Mouse (Mus musculus): ENCODE data around the gene Ctdspl2. TPM values are rescaled to one million over a fixed set of nuclear protein-coding genes. Genes with fewer than 3 reads are reported as not detected.

Ctdspl2 gene
- polyA plus RNA-seq, 1 experiment from 2014 or later, result 40.8 TPM

- Histone ChIP-seq H3K9me3 (replicated peaks; ENCODE audit: control insufficient read depth, low read length) (no peaks in the 10 kb centered on the region), H3K9ac (ENCODE audit: low read depth, low read length) (peak overlapping the region; percentile 95), H3K4me3 (ENCODE audit: low read depth, low read length) (peak overlapping the region; percentile 80), H3K4me2 (peak overlapping the region; percentile 87), H3K27me3 (ENCODE audit: control insufficient read depth, insufficient read depth, low read length) (no peaks in the 10 kb centered on the region), H3K27ac (ENCODE audit: low read depth, low read length) (peak overlapping the region; percentile 91), H3K4me1 (ENCODE audit: control insufficient read depth, insufficient read depth, low read length) (peaks cover 5% of the 10 kb centered on the region), H3K36me3 (ENCODE audit: control insufficient read depth, insufficient read depth, low read length) (no peaks in the 10 kb centered on the region)
- ATAC-seq (replicated peaks; ENCODE audit: insufficient number of reproducible peaks, low FRiP score, low TSS enrichment), result peak; percentile 46
- WGBS (ENCODE audit: insufficient replicate concordance), result 1% methylated on average over 56 of the region's 71 CpGs
These were observed 73.2 kb downstream of the Ctdspl2 start for GRCm38 (mm10) chr2:122028756-122029700.

- ATAC-seq (replicated peaks; ENCODE audit: insufficient number of reproducible peaks, low FRiP score, low TSS enrichment), result no peak
- H3K36me3 ChIP-seq (ENCODE audit: control insufficient read depth, insufficient read depth, low read length), result no peaks in the 10 kb centered on the region; the same call in 1 of the 2 replicates
- no peak overlapping the region for H3K27ac ChIP-seq (ENCODE audit: low read depth, low read length)
- H3K4me1 ChIP-seq (ENCODE audit: control insufficient read depth, insufficient read depth, low read length), result peaks cover 11% of the 10 kb centered on the region
- no peak overlapping the region for H3K4me3 ChIP-seq (ENCODE audit: low read depth, low read length)
- no peaks in the 10 kb centered on the region for H3K9me3 ChIP-seq (replicated peaks; ENCODE audit: control insufficient read depth, low read length)
- 73% methylated on average over 6 of the region's 6 CpGs for WGBS (ENCODE audit: insufficient replicate concordance)
- H3K4me2 ChIP-seq, result no peak overlapping the region
- no peaks in the 10 kb centered on the region for H3K27me3 ChIP-seq (ENCODE audit: control insufficient read depth, insufficient read depth, low read length)
- H3K9ac ChIP-seq (ENCODE audit: low read depth, low read length), result no peak overlapping the region
These were observed 76.2 kb downstream of the Ctdspl2 start for GRCm38 (mm10) chr2:122031970-122032369.

- H3K9ac ChIP-seq (ENCODE audit: low read depth, low read length), result no peak overlapping the region
- 60% methylated on average over 3 of the region's 3 CpGs for WGBS (ENCODE audit: insufficient replicate concordance)
- no peaks in the 10 kb centered on the region for H3K27me3 ChIP-seq (ENCODE audit: control insufficient read depth, insufficient read depth, low read length)
- H3K27ac ChIP-seq (ENCODE audit: low read depth, low read length), result no peak overlapping the region
- peaks cover 6% of the 10 kb centered on the region for H3K4me1 ChIP-seq (ENCODE audit: control insufficient read depth, insufficient read depth, low read length)
- no peaks in the 10 kb centered on the region; the same call in 1 of the 2 replicates for H3K36me3 ChIP-seq (ENCODE audit: control insufficient read depth, insufficient read depth, low read length)
- ATAC-seq (replicated peaks; ENCODE audit: insufficient number of reproducible peaks, low FRiP score, low TSS enrichment), result no peak
- no peaks in the 10 kb centered on the region for H3K9me3 ChIP-seq (replicated peaks; ENCODE audit: control insufficient read depth, low read length)
- H3K4me2 ChIP-seq, result no peak overlapping the region
- no peak overlapping the region for H3K4me3 ChIP-seq (ENCODE audit: low read depth, low read length)
These were observed 80.3 kb downstream of the Ctdspl2 start for GRCm38 (mm10) chr2:122036064-122036463.

- Histone ChIP-seq H3K4me2 (no peak overlapping the region), H3K4me1 (ENCODE audit: control insufficient read depth, insufficient read depth, low read length) (no peaks in the 10 kb centered on the region), H3K27ac (ENCODE audit: low read depth, low read length) (no peak overlapping the region), H3K9me3 (replicated peaks; ENCODE audit: control insufficient read depth, low read length) (no peaks in the 10 kb centered on the region), H3K27me3 (ENCODE audit: control insufficient read depth, insufficient read depth, low read length) (no peaks in the 10 kb centered on the region), H3K9ac (ENCODE audit: low read depth, low read length) (no peak overlapping the region), H3K4me3 (ENCODE audit: low read depth, low read length) (no peak overlapping the region), H3K36me3 (ENCODE audit: control insufficient read depth, insufficient read depth, low read length) (peaks cover 6% of the 10 kb centered on the region; the same call in 1 of the 2 replicates)
- no peak for ATAC-seq (replicated peaks; ENCODE audit: insufficient number of reproducible peaks, low FRiP score, low TSS enrichment)
These were observed 88.1 kb downstream of the Ctdspl2 start for GRCm38 (mm10) chr2:122043926-122044325.

- peaks cover 7% of the 10 kb centered on the region; the same call in 1 of the 2 replicates for H3K36me3 ChIP-seq (ENCODE audit: control insufficient read depth, insufficient read depth, low read length)
- no peak for ATAC-seq (replicated peaks; ENCODE audit: insufficient number of reproducible peaks, low FRiP score, low TSS enrichment)
These were observed 103.7 kb downstream of the Ctdspl2 start for GRCm38 (mm10) chr2:122059365-122060115.

More at GRCm38 (mm10) chr2:122059365-122060115, 103.7 kb downstream of the Ctdspl2 start:
- H3K4me1 ChIP-seq (ENCODE audit: control insufficient read depth, insufficient read depth, low read length), result peaks cover 7% of the 10 kb centered on the region; the same call in 1 of the 2 replicates
- 71% methylated on average over 11 of the region's 11 CpGs for WGBS (ENCODE audit: insufficient replicate concordance)
- H3K9ac ChIP-seq (ENCODE audit: low read depth, low read length), result no peak overlapping the region
- H3K4me3 ChIP-seq (ENCODE audit: low read depth, low read length), result no peak overlapping the region
- H3K4me2 ChIP-seq, result no peak overlapping the region
- H3K27me3 ChIP-seq (ENCODE audit: control insufficient read depth, insufficient read depth, low read length), result no peaks in the 10 kb centered on the region
- H3K9me3 ChIP-seq (replicated peaks; ENCODE audit: control insufficient read depth, low read length), result no peaks in the 10 kb centered on the region
- H3K27ac ChIP-seq (ENCODE audit: low read depth, low read length), result no peak overlapping the region

Small RNAs within 50 kb of the gene (microRNA-seq; reads per million reads assigned to microRNA genes)
- gene Gm47314 (ENCODE audit: borderline number of aligned reads), result not detected

Other genes starting within 250 kb of the Ctdspl2 start
- gene Frmd5, start 148.9 kb upstream of the Ctdspl2 start, polyA plus RNA-seq (2014; fragmentation: Nextera tagmentation; extraction: Ambion mirVana), result 24.2 and 29.5 TPM in 2 replicates
- gene Casc4, start 89.0 kb upstream of the Ctdspl2 start, polyA plus RNA-seq (2014; fragmentation: Nextera tagmentation; extraction: Ambion mirVana), result 18.0 and 19.0 TPM in 2 replicates
- 0.09 TPM in 1 of 2 replicates, not detected in the other for gene Mageb3, start 91 bp downstream of the Ctdspl2 start, polyA plus RNA-seq (2014; fragmentation: Nextera tagmentation; extraction: Ambion mirVana)
- 13.9 and 15.9 TPM in 2 replicates for gene Eif3j1, start 72.5 kb downstream of the Ctdspl2 start, polyA plus RNA-seq (2014; fragmentation: Nextera tagmentation; extraction: Ambion mirVana)
- 7.0 and 7.7 TPM in 2 replicates for gene Spg11, start 162.4 kb downstream of the Ctdspl2 start, polyA plus RNA-seq (2014; fragmentation: Nextera tagmentation; extraction: Ambion mirVana)
- 224 and 240 TPM in 2 replicates for gene B2m, start 191.7 kb downstream of the Ctdspl2 start, polyA plus RNA-seq (2014; fragmentation: Nextera tagmentation; extraction: Ambion mirVana)
- 0.14 TPM in 1 of 2 replicates, not detected in the other for gene Trim69, start 204.7 kb downstream of the Ctdspl2 start, polyA plus RNA-seq (2014; fragmentation: Nextera tagmentation; extraction: Ambion mirVana)
- not detected in 2 replicates for gene Patl2, start 230.2 kb downstream of the Ctdspl2 start, polyA plus RNA-seq (2014; fragmentation: Nextera tagmentation; extraction: Ambion mirVana)
- gene Terb2, start 230.3 kb downstream of the Ctdspl2 start, polyA plus RNA-seq (2014; fragmentation: Nextera tagmentation; extraction: Ambion mirVana), result not detected in 2 replicates

All from heart, embryonic 11.5 days (tissue).